Mouse (Mus musculus): ENCODE results near the gene Smarca5. TPM values are rescaled to one million over a fixed set of nuclear protein-coding genes. Genes with fewer than 3 reads are reported as not detected.

Smarca5 gene
- polyA plus RNA-seq, 1 experiment from 2014 or later, result 31.4 TPM

- no peak for ATAC-seq (ENCODE audit: low read depth)
- WGBS (ENCODE audit: insufficient replicate concordance), result 25% methylated on average over 9 of the region's 9 CpGs
- no peak overlapping the region for H3K4me2 ChIP-seq (ENCODE audit: low read depth, low read length)
- no peak overlapping the region for H3K4me3 ChIP-seq (ENCODE audit: low read depth, low read length)
- H3K9ac ChIP-seq (ENCODE audit: low read depth, low read length), result no peak overlapping the region
- no peaks in the 10 kb centered on the region for H3K9me3 ChIP-seq (replicated peaks; ENCODE audit: control insufficient read depth, low read length)
- H3K4me1 ChIP-seq (ENCODE audit: control insufficient read depth, low read depth, low read length), result no peaks in the 10 kb centered on the region
- no peaks in the 10 kb centered on the region for H3K27me3 ChIP-seq (ENCODE audit: control insufficient read depth, insufficient read depth, low read depth, low read length)
- H3K27ac ChIP-seq (ENCODE audit: low read length), result no peak overlapping the region
- no peaks in the 10 kb centered on the region for H3K36me3 ChIP-seq (ENCODE audit: control insufficient read depth, insufficient read depth)
Observed at GRCm38 (mm10) chr8:80753017-80753715, 13.9 kb upstream of the Smarca5 start.

GRCm38 (mm10) chr8:80752429-80752828, 13.1 kb upstream of the Smarca5 start:
- WGBS (ENCODE audit: insufficient replicate concordance), result 39% methylated on average over 7 of the region's 7 CpGs
- Histone ChIP-seq H3K9ac (ENCODE audit: low read depth, low read length) (no peak overlapping the region), H3K27me3 (ENCODE audit: control insufficient read depth, insufficient read depth, low read depth, low read length) (no peaks in the 10 kb centered on the region), H3K36me3 (ENCODE audit: control insufficient read depth, insufficient read depth) (no peaks in the 10 kb centered on the region), H3K9me3 (replicated peaks; ENCODE audit: control insufficient read depth, low read length) (no peaks in the 10 kb centered on the region), H3K4me1 (ENCODE audit: control insufficient read depth, low read depth, low read length) (no peaks in the 10 kb centered on the region), H3K4me3 (ENCODE audit: low read depth, low read length) (no peak overlapping the region), H3K4me2 (ENCODE audit: low read depth, low read length) (no peak overlapping the region), H3K27ac (ENCODE audit: low read length) (no peak overlapping the region)
- ATAC-seq (ENCODE audit: low read depth), result no peak

GRCm38 (mm10) chr8:80749091-80749490, 9.8 kb upstream of the Smarca5 start:
- WGBS (ENCODE audit: insufficient replicate concordance), result 54% methylated on average over 4 of the region's 4 CpGs
- Histone ChIP-seq H3K9ac (ENCODE audit: low read depth, low read length) (no peak overlapping the region), H3K4me1 (ENCODE audit: control insufficient read depth, low read depth, low read length) (no peaks in the 10 kb centered on the region), H3K9me3 (replicated peaks; ENCODE audit: control insufficient read depth, low read length) (no peaks in the 10 kb centered on the region), H3K27ac (ENCODE audit: low read length) (no peak overlapping the region), H3K27me3 (ENCODE audit: control insufficient read depth, insufficient read depth, low read depth, low read length) (no peaks in the 10 kb centered on the region), H3K4me3 (ENCODE audit: low read depth, low read length) (no peak overlapping the region), H3K36me3 (ENCODE audit: control insufficient read depth, insufficient read depth) (no peaks in the 10 kb centered on the region), H3K4me2 (ENCODE audit: low read depth, low read length) (no peak overlapping the region)
- no peak for ATAC-seq (ENCODE audit: low read depth)

GRCm38 (mm10) chr8:80739932-80740331, 635 bp upstream of the Smarca5 start:
- ATAC-seq (ENCODE audit: low read depth), result peak; percentile 33
- H3K4me1 ChIP-seq (ENCODE audit: control insufficient read depth, low read depth, low read length), result peaks cover 5% of the 10 kb centered on the region; the same call in 1 of the 2 replicates

GRCm38 (mm10) chr8:80738388-80739154, 726 bp downstream of the Smarca5 start:
- Histone ChIP-seq H3K4me2 (ENCODE audit: low read depth, low read length) (peak overlapping the region; percentile 95), H3K4me3 (ENCODE audit: low read depth, low read length) (peak overlapping the region; percentile 94), H3K27ac (ENCODE audit: low read length) (peak overlapping the region; percentile 99), H3K36me3 (ENCODE audit: control insufficient read depth, insufficient read depth) (peaks cover 13% of the 10 kb centered on the region), H3K9me3 (replicated peaks; ENCODE audit: control insufficient read depth, low read length) (no peaks in the 10 kb centered on the region), H3K9ac (ENCODE audit: low read depth, low read length) (peak overlapping the region; percentile 95), H3K4me1 (ENCODE audit: control insufficient read depth, low read depth, low read length) (peaks cover 5% of the 10 kb centered on the region; the same call in 1 of the 2 replicates), H3K27me3 (ENCODE audit: control insufficient read depth, insufficient read depth, low read depth, low read length) (no peaks in the 10 kb centered on the region)
- peak; percentile 39 for ATAC-seq (ENCODE audit: low read depth)
- WGBS (ENCODE audit: insufficient replicate concordance), result under 1% methylated on average over 77 of the region's 84 CpGs

More at GRCm38 (mm10) chr8:80739932-80740331, 635 bp upstream of the Smarca5 start:
- 12% methylated on average over 14 of the region's 14 CpGs for WGBS (ENCODE audit: insufficient replicate concordance)
- Histone ChIP-seq H3K27ac (ENCODE audit: low read length) (peak overlapping the region; percentile 99), H3K9ac (ENCODE audit: low read depth, low read length) (peak overlapping the region; percentile 77), H3K4me3 (ENCODE audit: low read depth, low read length) (peak overlapping the region; percentile 94), H3K36me3 (ENCODE audit: control insufficient read depth, insufficient read depth) (0 out of 2 replicates have a peak, but pooled peaks cover 7% of the 10 kb centered on the region), H3K9me3 (replicated peaks; ENCODE audit: control insufficient read depth, low read length) (no peaks in the 10 kb centered on the region), H3K27me3 (ENCODE audit: control insufficient read depth, insufficient read depth, low read depth, low read length) (no peaks in the 10 kb centered on the region), H3K4me2 (ENCODE audit: low read depth, low read length) (peak overlapping the region; percentile 77)

GRCm38 (mm10) chr8:80738046-80738387, 1.3 kb downstream of the Smarca5 start:
- peak overlapping the region; percentile 95 for H3K9ac ChIP-seq (ENCODE audit: low read depth, low read length)
- WGBS (ENCODE audit: insufficient replicate concordance), result under 1% methylated on average over 5 of the region's 5 CpGs
- peaks cover 16% of the 10 kb centered on the region for H3K36me3 ChIP-seq (ENCODE audit: control insufficient read depth, insufficient read depth)
- no peaks in the 10 kb centered on the region for H3K9me3 ChIP-seq (replicated peaks; ENCODE audit: control insufficient read depth, low read length)
- peaks cover 5% of the 10 kb centered on the region; the same call in 1 of the 2 replicates for H3K4me1 ChIP-seq (ENCODE audit: control insufficient read depth, low read depth, low read length)
- H3K4me2 ChIP-seq (ENCODE audit: low read depth, low read length), result peak overlapping the region; percentile 95
- H3K27me3 ChIP-seq (ENCODE audit: control insufficient read depth, insufficient read depth, low read depth, low read length), result no peaks in the 10 kb centered on the region
- no peak for ATAC-seq (ENCODE audit: low read depth)
- H3K4me3 ChIP-seq (ENCODE audit: low read depth, low read length), result peak overlapping the region; percentile 94
- H3K27ac ChIP-seq (ENCODE audit: low read length), result peak overlapping the region; percentile 99

- ATAC-seq (ENCODE audit: low read depth), result no peak
- H3K4me1 ChIP-seq (ENCODE audit: control insufficient read depth, low read depth, low read length), result no peaks in the 10 kb centered on the region
- H3K27ac ChIP-seq (ENCODE audit: low read length), result no peak overlapping the region
- no peaks in the 10 kb centered on the region for H3K9me3 ChIP-seq (replicated peaks; ENCODE audit: control insufficient read depth, low read length)
- H3K27me3 ChIP-seq (ENCODE audit: control insufficient read depth, insufficient read depth, low read depth, low read length), result no peaks in the 10 kb centered on the region
- H3K36me3 ChIP-seq (ENCODE audit: control insufficient read depth, insufficient read depth), result peaks cover 44% of the 10 kb centered on the region
- H3K4me2 ChIP-seq (ENCODE audit: low read depth, low read length), result no peak overlapping the region
- no peak overlapping the region for H3K9ac ChIP-seq (ENCODE audit: low read depth, low read length)
- H3K4me3 ChIP-seq (ENCODE audit: low read depth, low read length), result no peak overlapping the region
Observed at GRCm38 (mm10) chr8:80732326-80732725, 7.0 kb downstream of the Smarca5 start.

GRCm38 (mm10) chr8:80714461-80714860, 24.8 kb downstream of the Smarca5 start:
- Histone ChIP-seq H3K4me3 (ENCODE audit: low read depth, low read length) (no peak overlapping the region), H3K27me3 (ENCODE audit: control insufficient read depth, insufficient read depth, low read depth, low read length) (no peaks in the 10 kb centered on the region), H3K36me3 (ENCODE audit: control insufficient read depth, insufficient read depth) (peaks cover 46% of the 10 kb centered on the region), H3K4me1 (ENCODE audit: control insufficient read depth, low read depth, low read length) (no peaks in the 10 kb centered on the region), H3K27ac (ENCODE audit: low read length) (no peak overlapping the region), H3K4me2 (ENCODE audit: low read depth, low read length) (no peak overlapping the region), H3K9ac (ENCODE audit: low read depth, low read length) (no peak overlapping the region), H3K9me3 (replicated peaks; ENCODE audit: control insufficient read depth, low read length) (no peaks in the 10 kb centered on the region)
- ATAC-seq (ENCODE audit: low read depth), result no peak
- WGBS (ENCODE audit: insufficient replicate concordance), result 76% methylated on average over 1 of the region's 1 CpGs

All from liver, embryonic 16.5 days (tissue).